Mouse (Mus musculus): ENCODE measurements around the gene Syn3.
"Not testable (repeated sequence)": the region's sequence is repeated elsewhere in the genome, so short reads cannot be mapped to it uniquely, and the experiment has no call there.

Gene Syn3

GRCm38 (mm10) chr10:86137589-86138173 is 361.0 kb downstream of the Syn3 start:
- DNase-seq: no peak

DNA sequence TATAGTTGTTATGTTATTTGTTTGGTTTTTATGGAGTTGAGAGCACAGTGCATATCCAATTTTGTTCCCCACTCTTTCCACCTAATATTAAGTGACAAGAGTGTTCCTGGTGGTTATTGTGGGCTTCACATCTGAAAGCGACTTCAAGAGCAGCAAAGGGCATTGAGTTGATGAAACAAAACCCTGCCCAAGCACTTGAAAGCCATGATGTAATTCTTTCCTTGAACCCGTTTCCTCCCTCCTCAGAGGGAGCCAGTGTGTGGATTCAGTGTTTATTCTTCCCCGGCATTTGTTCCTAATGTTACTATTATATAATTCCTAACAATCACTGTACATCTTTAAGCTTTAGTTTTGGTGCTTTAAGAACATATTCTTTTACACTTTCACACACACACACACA is 361.6 kb downstream of the Syn3 start:
- DNase-seq: no peak

GRCm38 (mm10) chr10:86136249-86136648 is 362.4 kb downstream of the Syn3 start:
- no peak for DNase-seq

GRCm38 (mm10) chr10:86134848-86135247 is 363.8 kb downstream of the Syn3 start:
- no peak for DNase-seq

DNA sequence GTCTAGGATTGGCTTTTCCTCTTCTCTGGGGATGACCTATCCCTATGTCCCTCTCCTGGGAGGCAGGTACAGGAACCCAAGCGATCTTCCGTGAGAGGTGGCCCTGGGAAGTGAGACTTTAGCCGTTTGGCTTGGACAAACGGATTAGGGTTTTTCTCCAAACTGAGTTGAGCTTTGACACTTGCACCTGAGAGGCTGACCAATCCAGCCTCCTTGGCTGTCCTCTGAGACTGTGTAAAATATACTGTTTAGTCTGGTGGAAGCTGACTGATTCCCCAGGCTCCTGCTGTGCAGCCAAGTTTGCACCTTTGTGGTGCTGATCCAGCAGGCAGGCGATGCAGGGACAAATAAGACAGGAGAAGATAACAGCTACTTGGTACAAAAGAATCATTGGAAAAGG is 364.4 kb downstream of the Syn3 start:
- no peak for DNase-seq

DNA sequence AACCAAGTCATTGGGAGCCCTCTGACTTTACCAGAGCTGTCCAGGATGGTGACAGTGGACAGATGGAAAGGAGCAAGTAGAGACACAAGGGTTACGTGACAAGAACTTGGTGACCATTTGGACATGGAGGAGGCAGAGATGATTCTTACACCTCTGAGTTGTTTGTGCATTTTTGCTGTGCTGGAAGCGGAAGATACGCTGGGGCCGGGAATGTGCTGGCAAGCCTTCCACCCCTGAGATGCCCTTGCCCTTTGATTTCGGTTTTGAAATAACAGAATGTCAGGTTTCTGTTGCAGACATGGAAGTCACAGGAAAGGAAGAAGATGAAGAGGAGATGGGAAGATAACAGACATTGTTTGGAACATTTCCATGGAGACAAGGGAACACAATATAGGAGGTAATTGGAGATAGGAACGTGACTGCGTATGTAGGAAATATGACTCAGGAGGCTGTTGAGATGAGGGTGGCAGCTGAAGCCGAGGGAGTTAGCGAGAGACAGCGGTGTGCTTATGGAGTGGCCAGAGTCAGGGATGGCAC is 366.2 kb downstream of the Syn3 start:
- DNase-seq: no peak

GRCm38 (mm10) chr10:86129046-86129445 is 369.6 kb downstream of the Syn3 start:
- no peak for DNase-seq

- no peak for DNase-seq
These were observed 372.2 kb downstream of the Syn3 start for GRCm38 (mm10) chr10:86126478-86126877.

- no peak for DNase-seq
These were observed 373.3 kb downstream of the Syn3 start for GRCm38 (mm10) chr10:86125421-86125820.

GRCm38 (mm10) chr10:86124115-86124514 is 374.6 kb downstream of the Syn3 start:
- DNase-seq: no peak

GRCm38 (mm10) chr10:86123224-86123623 is 375.5 kb downstream of the Syn3 start:
- no peak for DNase-seq

DNA sequence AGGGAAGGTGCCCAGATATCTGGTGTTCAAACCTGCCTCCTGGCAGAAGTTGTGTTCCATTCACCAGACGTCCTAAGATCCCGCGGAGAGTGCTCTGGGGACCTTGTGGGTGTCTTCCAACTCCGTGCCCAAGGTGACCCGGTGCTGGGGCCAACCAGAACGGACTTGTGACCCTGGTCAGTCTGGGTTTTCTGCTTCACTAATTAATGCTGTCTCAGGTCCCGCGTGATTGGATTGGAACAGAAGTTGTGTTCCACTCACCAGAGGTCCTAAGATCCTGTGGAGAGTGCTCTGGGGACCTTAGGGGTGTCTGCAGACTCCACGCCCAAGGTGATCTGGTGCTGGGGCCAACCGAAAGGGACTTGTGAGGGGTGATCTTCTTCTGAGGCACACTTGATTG is 376.2 kb downstream of the Syn3 start:
- not testable (repeated sequence) for DNase-seq

GRCm38 (mm10) chr10:86116268-86116667 is 382.4 kb downstream of the Syn3 start:
- no peak for DNase-seq

GRCm38 (mm10) chr10:86114431-86114848 is 384.3 kb downstream of the Syn3 start:
- no peak for DNase-seq

GRCm38 (mm10) chr10:86108797-86109196 is 389.9 kb downstream of the Syn3 start:
- no peak for DNase-seq

- no peak for DNase-seq
These were observed 391.0 kb downstream of the Syn3 start for GRCm38 (mm10) chr10:86107681-86108080.

- DNase-seq: no peak
These were observed 394.7 kb downstream of the Syn3 start for GRCm38 (mm10) chr10:86103976-86104375.

GRCm38 (mm10) chr10:86100281-86100851 is 398.3 kb downstream of the Syn3 start:
- DNase-seq: no peak

DNA sequence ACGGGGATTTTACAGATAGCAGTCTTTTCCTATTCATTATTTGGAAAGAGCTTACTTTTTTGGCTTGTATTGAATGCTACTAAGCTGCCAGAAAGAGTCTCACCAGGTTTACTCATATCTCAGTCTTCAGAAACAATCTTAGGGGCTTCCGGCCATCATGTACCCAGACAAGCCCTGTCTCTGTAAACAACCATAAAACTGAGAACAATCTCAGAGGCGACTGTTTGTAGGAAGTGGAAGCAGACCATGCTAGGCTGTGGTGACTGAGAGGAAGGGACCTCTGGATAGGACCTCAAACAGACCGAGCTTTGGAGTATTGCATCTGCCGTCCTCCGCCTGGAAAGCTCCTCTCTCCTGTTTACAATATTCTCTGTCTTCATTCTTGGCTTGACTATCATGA is 400.3 kb downstream of the Syn3 start:
- no peak for DNase-seq

- no peak for DNase-seq
These were observed 405.3 kb downstream of the Syn3 start for GRCm38 (mm10) chr10:86093109-86094035.

DNA sequence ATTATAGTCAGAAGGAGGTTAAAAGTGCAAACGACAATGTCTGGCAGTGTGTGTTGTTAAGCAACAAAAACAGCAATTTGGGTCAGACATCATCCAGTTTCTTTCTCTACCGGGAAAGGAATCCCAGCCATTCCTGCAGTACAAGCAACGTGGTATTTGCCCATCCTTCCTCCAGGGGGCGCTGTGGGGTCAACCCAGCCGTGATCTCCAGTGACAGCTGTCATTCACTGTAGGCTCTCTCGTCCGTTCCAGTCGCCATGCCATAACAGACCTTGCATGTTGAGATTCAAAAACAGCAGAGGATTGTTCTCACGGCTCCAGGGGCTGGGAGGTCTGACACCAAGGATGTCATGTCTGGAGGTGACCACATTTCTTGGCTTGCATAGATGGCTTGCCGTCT is 406.8 kb downstream of the Syn3 start:
- DNase-seq: peak; percentile 45

DNA sequence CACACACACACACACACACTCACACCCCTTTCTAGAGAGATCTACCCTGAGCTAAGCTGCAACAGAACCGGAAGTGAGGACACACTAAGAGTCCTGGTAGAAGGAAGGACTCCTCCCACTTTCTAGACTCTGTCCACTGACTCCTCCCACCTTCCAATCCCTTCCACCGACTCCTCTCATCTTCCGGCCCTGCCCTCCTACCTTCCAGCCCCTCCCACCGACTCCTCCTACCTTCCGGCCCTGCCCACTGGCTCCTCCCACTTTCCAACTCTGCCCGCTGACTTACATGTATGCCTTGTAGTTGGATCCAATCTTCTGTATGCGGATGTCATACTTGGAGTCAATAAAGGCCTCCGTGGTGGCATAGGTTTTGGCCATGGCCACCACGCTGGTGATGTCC is 418.8 kb downstream of the Syn3 start:
- DNase-seq: no peak

- no peak for DNase-seq
These were observed 419.9 kb downstream of the Syn3 start for GRCm38 (mm10) chr10:86078761-86079160.

GRCm38 (mm10) chr10:86077272-86077671 is 421.4 kb downstream of the Syn3 start:
- no peak for DNase-seq

Measured in thymus, postnatal 14 days (tissue).